Mouse (Mus musculus): ENCODE measurements at regions not wholly inside any gene's neighbourhood (a gene's known extent, or its start where the extent isn't known, plus 50 kb on each side); places are given as distances from the start of the nearest gene placed in this dataset.

DNA sequence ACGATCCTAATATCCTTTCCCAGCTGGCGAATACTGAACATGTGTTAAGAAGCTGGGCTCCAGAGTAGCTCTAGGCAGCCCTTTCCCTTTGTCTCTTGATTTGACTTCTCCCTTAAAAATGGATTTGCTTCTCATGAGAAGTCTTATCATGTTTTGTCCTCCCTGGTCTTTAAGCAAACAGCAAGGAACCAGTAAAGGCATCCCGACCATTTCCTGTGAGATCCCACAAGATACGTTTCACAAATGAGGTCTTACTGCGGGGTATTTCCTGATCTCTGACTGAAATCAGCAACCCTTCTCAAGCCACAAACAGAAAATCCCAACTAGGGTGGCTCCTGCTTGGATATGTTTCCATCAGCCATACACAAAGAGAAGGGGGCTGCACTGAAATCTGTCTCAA lies 130.8 kb upstream of the Pde3a start:
- no peak for DNase-seq (ENCODE audit: low spot score)
- no peak overlapping the region for H3K27ac ChIP-seq (ENCODE audit: low read depth, low read length)
- 59% methylated on average over 5 of the region's 5 CpGs for WGBS

DNA sequence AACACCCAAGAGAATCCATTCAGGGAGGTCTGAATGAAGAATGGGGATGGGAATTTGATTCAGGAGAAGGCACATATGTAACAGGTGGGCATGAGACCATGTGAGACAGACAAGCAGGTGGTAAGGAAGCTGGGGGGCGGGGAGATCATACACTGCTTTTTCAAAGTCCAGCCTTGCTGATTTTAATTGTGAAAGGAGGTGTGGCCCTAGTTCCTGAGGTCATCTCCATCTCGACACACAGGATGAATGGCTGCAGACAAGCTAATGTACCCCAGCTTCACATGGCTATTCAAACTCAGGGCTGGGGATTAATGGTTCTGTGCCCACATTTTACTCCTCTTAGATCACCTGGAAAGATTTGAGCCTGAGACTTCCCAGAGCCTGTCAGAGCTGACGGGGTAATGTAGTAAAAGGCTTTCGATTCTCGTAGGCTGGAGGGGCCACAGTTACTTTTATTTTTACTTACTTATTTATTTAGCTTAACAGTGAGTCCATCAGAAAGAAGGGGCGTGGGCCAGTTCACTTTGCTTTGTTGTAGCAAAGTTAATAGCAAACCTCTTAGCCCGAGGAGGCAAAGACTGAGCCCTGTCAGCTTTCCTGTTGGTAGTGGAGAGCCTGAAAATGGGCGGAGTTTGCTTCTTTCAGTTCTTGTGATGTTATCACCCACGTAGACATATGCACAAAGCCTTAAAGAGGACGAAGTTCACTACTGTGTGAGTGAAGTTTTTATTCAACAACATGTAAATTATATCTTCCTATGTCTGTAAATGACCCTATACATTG lies 122.3 kb upstream of the Pde3a start:
- Histone ChIP-seq H3K27me3 (ENCODE audit: control insufficient read depth, insufficient read depth, low read length) (no peaks in the 10 kb centered on the region), H3K36me3 (ENCODE audit: control insufficient read depth, insufficient read depth, low read length) (no peaks in the 10 kb centered on the region), H3K9ac (ENCODE audit: low read length) (no peak overlapping the region), H3K4me3 (ENCODE audit: low read depth, low read length) (no peak overlapping the region), H3K4me1 (ENCODE audit: control insufficient read depth, insufficient read depth, low read length) (no peaks in the 10 kb centered on the region), H3K9me3 (ENCODE audit: control insufficient read depth, low read length) (no peaks in the 10 kb centered on the region), H3K27ac (ENCODE audit: low read depth, low read length) (no peak overlapping the region), H3K4me2 (ENCODE audit: low read depth) (no peak overlapping the region)
- 66% methylated on average over 10 of the region's 10 CpGs for WGBS
- ATAC-seq (ENCODE audit: insufficient read depth, low FRiP score, low TSS enrichment) (no peak), DNase-seq (ENCODE audit: low spot score) (no peak)

More for the DNA sequence above, 130.8 kb upstream of the Pde3a start:
- H3K9ac ChIP-seq (ENCODE audit: low read length): no peak overlapping the region
- H3K4me3 ChIP-seq (ENCODE audit: low read depth, low read length): no peak overlapping the region
- H3K36me3 ChIP-seq (ENCODE audit: control insufficient read depth, insufficient read depth, low read length): no peaks in the 10 kb centered on the region
- no peak overlapping the region for H3K4me2 ChIP-seq (ENCODE audit: low read depth)
- H3K9me3 ChIP-seq (ENCODE audit: control insufficient read depth, low read length): no peaks in the 10 kb centered on the region
- no peaks in the 10 kb centered on the region for H3K4me1 ChIP-seq (ENCODE audit: control insufficient read depth, insufficient read depth, low read length)
- no peaks in the 10 kb centered on the region for H3K27me3 ChIP-seq (ENCODE audit: control insufficient read depth, insufficient read depth, low read length)
- ATAC-seq (ENCODE audit: insufficient read depth, low FRiP score, low TSS enrichment): no peak

GRCm38 (mm10) chr6:141129596-141129995 lies 119.5 kb upstream of the Pde3a start:
- Histone ChIP-seq H3K9me3 (ENCODE audit: control insufficient read depth, low read length) (no peaks in the 10 kb centered on the region), H3K9ac (ENCODE audit: low read length) (no peak overlapping the region), H3K27me3 (ENCODE audit: control insufficient read depth, insufficient read depth, low read length) (no peaks in the 10 kb centered on the region), H3K36me3 (ENCODE audit: control insufficient read depth, insufficient read depth, low read length) (no peaks in the 10 kb centered on the region), H3K27ac (ENCODE audit: low read depth, low read length) (no peak overlapping the region), H3K4me3 (ENCODE audit: low read depth, low read length) (no peak overlapping the region), H3K4me2 (ENCODE audit: low read depth) (no peak overlapping the region), H3K4me1 (ENCODE audit: control insufficient read depth, insufficient read depth, low read length) (no peaks in the 10 kb centered on the region)
- ATAC-seq (ENCODE audit: insufficient read depth, low FRiP score, low TSS enrichment) (no peak), DNase-seq (ENCODE audit: low spot score) (no peak)
- 92% methylated on average over 1 of the region's 1 CpGs for WGBS

DNA sequence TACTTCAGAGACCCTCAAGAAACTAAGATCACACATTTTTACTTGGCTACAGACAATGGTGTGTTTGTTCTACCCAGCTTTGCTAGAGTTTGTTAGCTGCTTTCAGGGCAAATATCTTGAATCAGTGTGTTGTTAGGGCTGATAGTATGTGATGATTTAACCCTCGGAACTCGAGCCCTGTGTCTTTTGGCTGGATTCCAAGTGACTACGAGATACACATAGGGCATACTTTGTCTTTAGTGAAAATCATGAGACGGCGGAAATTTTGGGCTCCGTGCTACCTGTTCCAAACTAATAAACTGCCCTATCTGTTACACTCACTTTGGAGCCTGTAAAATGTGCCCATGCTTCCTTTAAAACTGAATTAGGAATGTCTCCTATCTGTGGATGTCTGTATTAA lies 114.9 kb upstream of the Pde3a start:
- Histone ChIP-seq H3K27me3 (ENCODE audit: control insufficient read depth, insufficient read depth, low read length) (no peaks in the 10 kb centered on the region), H3K9me3 (ENCODE audit: control insufficient read depth, low read length) (no peaks in the 10 kb centered on the region), H3K27ac (ENCODE audit: low read depth, low read length) (no peak overlapping the region), H3K4me3 (ENCODE audit: low read depth, low read length) (no peak overlapping the region), H3K9ac (ENCODE audit: low read length) (no peak overlapping the region), H3K4me2 (ENCODE audit: low read depth) (no peak overlapping the region), H3K36me3 (ENCODE audit: control insufficient read depth, insufficient read depth, low read length) (no peaks in the 10 kb centered on the region), H3K4me1 (ENCODE audit: control insufficient read depth, insufficient read depth, low read length) (no peaks in the 10 kb centered on the region)
- ATAC-seq (ENCODE audit: insufficient read depth, low FRiP score, low TSS enrichment): no peak
- no peak for DNase-seq (ENCODE audit: low spot score)
- WGBS: 74% methylated on average over 6 of the region's 6 CpGs

DNA sequence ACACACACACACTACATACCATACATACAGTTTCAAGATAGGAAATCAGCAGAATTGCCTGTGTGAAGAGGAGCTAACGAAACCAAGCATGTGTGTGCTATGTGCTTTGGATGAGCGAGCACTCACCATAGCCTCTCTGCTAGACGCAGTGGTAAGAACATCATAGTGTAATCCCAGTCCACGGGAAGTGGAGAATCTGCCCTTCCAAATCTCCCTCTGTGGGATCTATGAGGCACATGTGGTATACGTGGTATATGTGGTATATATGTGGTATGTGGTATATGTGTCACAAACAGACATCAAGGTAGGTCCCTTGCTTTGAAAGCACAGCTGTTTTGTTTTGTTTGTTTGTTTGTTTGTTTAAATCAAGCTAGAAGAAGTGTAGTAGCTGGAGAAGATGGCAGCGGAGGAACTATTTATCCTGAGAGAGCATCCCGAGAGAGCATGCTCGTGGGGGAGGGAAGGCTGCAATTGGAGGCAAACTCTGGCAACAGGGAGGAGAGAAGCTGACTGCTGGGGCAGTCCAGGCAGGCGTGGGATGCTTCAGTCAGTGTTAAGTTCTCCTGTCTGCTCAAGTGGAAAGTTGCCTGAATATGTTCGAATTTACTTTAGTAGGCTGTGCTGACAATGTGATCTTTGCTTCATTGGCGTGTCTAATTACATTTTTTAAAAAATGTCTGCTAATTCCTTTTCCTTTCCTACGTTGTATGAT lies 112.2 kb upstream of the Pde3a start:
- Histone ChIP-seq H3K27me3 (ENCODE audit: control insufficient read depth, insufficient read depth, low read length) (no peaks in the 10 kb centered on the region), H3K9me3 (ENCODE audit: control insufficient read depth, low read length) (no peaks in the 10 kb centered on the region), H3K4me3 (ENCODE audit: low read depth, low read length) (no peak overlapping the region), H3K9ac (ENCODE audit: low read length) (no peak overlapping the region), H3K4me2 (ENCODE audit: low read depth) (no peak overlapping the region), H3K27ac (ENCODE audit: low read depth, low read length) (no peak overlapping the region), H3K4me1 (ENCODE audit: control insufficient read depth, insufficient read depth, low read length) (no peaks in the 10 kb centered on the region), H3K36me3 (ENCODE audit: control insufficient read depth, insufficient read depth, low read length) (no peaks in the 10 kb centered on the region)
- WGBS: 83% methylated on average over 12 of the region's 12 CpGs
- DNase-seq (ENCODE audit: low spot score) (no peak), ATAC-seq (ENCODE audit: insufficient read depth, low FRiP score, low TSS enrichment) (no peak)

DNA sequence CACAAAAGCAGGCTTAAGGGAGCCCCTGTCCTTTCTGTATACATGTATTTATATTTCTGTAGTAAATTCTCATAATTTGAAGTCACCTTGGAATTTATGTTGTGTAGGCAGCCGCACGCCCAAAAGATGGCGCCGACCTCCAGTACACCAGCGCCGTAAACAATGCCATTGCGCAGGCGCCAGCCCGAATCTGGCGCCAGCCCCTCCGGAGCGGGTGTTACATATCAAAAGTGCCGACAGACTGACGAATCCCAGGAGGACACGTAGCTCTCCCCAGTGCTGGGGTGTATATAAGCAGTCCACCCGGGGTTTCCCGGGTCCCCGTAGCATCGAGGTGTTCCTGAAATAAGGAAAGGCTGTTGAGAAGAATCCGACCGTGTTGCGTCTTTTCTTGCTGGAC lies 108.1 kb upstream of the Pde3a start:
- Histone ChIP-seq H3K9ac (ENCODE audit: low read length) (no peak overlapping the region), H3K27ac (ENCODE audit: low read depth, low read length) (no peak overlapping the region), H3K27me3 (ENCODE audit: control insufficient read depth, insufficient read depth, low read length) (no peaks in the 10 kb centered on the region), H3K4me3 (ENCODE audit: low read depth, low read length) (no peak overlapping the region), H3K4me1 (ENCODE audit: control insufficient read depth, insufficient read depth, low read length) (no peaks in the 10 kb centered on the region), H3K9me3 (ENCODE audit: control insufficient read depth, low read length) (no peaks in the 10 kb centered on the region), H3K36me3 (ENCODE audit: control insufficient read depth, insufficient read depth, low read length) (no peaks in the 10 kb centered on the region), H3K4me2 (ENCODE audit: low read depth) (no peak overlapping the region)
- DNase-seq (ENCODE audit: low spot score) (no peak), ATAC-seq (ENCODE audit: insufficient read depth, low FRiP score, low TSS enrichment) (no peak)
- 92% methylated on average over 22 of the region's 22 CpGs for WGBS

GRCm38 (mm10) chr6:141148417-141149169 lies 100.5 kb upstream of the Pde3a start:
- ATAC-seq (ENCODE audit: insufficient read depth, low FRiP score, low TSS enrichment) (no peak), DNase-seq (ENCODE audit: low spot score) (no peak)
- Histone ChIP-seq H3K36me3 (ENCODE audit: control insufficient read depth, insufficient read depth, low read length) (no peaks in the 10 kb centered on the region), H3K27me3 (ENCODE audit: control insufficient read depth, insufficient read depth, low read length) (no peaks in the 10 kb centered on the region), H3K9me3 (ENCODE audit: control insufficient read depth, low read length) (no peaks in the 10 kb centered on the region), H3K4me3 (ENCODE audit: low read depth, low read length) (no peak overlapping the region), H3K27ac (ENCODE audit: low read depth, low read length) (no peak overlapping the region), H3K4me2 (ENCODE audit: low read depth) (no peak overlapping the region), H3K9ac (ENCODE audit: low read length) (no peak overlapping the region), H3K4me1 (ENCODE audit: control insufficient read depth, insufficient read depth, low read length) (no peaks in the 10 kb centered on the region)
- 87% methylated on average over 5 of the region's 5 CpGs for WGBS

GRCm38 (mm10) chr6:141149170-141149917 lies 99.7 kb upstream of the Pde3a start:
- no peak overlapping the region for H3K27ac ChIP-seq (ENCODE audit: low read depth, low read length)
- no peak overlapping the region for H3K4me2 ChIP-seq (ENCODE audit: low read depth)
- ATAC-seq (ENCODE audit: insufficient read depth, low FRiP score, low TSS enrichment): no peak
- H3K9ac ChIP-seq (ENCODE audit: low read length): no peak overlapping the region
- no peak overlapping the region for H3K4me3 ChIP-seq (ENCODE audit: low read depth, low read length)
- H3K27me3 ChIP-seq (ENCODE audit: control insufficient read depth, insufficient read depth, low read length): no peaks in the 10 kb centered on the region
- no peaks in the 10 kb centered on the region for H3K9me3 ChIP-seq (ENCODE audit: control insufficient read depth, low read length)
- no peaks in the 10 kb centered on the region for H3K36me3 ChIP-seq (ENCODE audit: control insufficient read depth, insufficient read depth, low read length)
- WGBS: 89% methylated on average over 12 of the region's 12 CpGs
- H3K4me1 ChIP-seq (ENCODE audit: control insufficient read depth, insufficient read depth, low read length): no peaks in the 10 kb centered on the region
- DNase-seq (ENCODE audit: low spot score): no peak
